Mouse (Mus musculus) ZHBTc4 (cell line): ENCODE measurements around the gene Fam118b.

ENCODE experiments used
- DNase-seq: peaks from one replicate; pipeline ENCODE4 v3.0.0-alpha.2; 2011; ENCODE audit warnings: low read depth, low spot score

The Fam118b gene

GRCm38 (mm10) chr9:35267146-35267975, at the start of gene Fam118b, which contains the start of gene Rpusd4:
Fam118b (minus strand) TSS chr9:35267805.
Rpusd4 (plus strand) TSS chr9:35267865.
- DNase-seq: peak; percentile 97

GRCm38 (mm10) chr9:35316771-35317211, 49.2 kb upstream of the Fam118b start:
- DNase-seq: peak; percentile 19

GRCm38 (mm10) chr9:35314254-35314653, 46.6 kb upstream of the Fam118b start:
- DNase-seq: no peak

DNA sequence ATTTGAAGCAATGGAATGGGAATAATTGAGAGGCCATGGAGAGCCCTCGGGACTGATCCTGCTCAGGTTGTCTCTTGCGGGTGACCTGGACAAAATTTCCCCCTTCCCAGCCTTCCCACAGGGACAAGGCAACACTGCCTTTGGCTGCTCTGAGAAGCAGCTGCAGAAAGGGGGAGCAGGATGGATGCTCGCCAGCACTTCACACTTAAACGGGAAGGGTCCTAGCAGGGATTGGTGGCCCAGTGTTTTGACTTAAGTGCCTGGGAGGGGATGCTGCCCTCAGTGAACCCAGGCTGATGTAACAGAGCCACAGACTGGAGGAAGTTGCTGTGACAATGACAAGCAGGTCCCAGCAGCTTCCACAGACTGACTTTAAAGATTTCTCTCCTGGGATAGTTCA, 46.0 kb upstream of the Fam118b start:
- DNase-seq: no peak

GRCm38 (mm10) chr9:35312516-35312915, 44.9 kb upstream of the Fam118b start:
- DNase-seq: no peak

DNA sequence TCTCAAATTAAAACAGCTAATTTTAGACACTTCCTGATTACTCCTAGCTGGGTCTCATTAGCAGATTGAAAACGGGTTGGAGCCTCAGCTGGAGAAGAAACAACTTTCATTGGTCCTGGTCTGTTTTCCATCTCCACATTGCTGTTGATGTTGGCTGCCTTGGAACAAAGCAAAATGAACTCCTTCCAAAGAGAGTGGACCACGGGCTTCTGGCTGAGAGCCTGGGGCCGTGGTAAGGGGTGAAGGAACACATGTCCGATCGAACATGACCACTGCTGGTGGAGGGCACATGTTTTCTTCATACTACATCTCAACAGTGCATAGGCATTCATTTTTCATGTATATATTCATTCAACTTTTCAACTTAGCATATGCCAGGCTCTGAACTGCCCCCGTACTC, 42.8 kb upstream of the Fam118b start:
- no peak for DNase-seq

- no peak for DNase-seq
Measured at GRCm38 (mm10) chr9:35307461-35307860, 39.9 kb upstream of the Fam118b start.

- no peak for DNase-seq
Measured at GRCm38 (mm10) chr9:35302172-35302571, 34.6 kb upstream of the Fam118b start.

DNA sequence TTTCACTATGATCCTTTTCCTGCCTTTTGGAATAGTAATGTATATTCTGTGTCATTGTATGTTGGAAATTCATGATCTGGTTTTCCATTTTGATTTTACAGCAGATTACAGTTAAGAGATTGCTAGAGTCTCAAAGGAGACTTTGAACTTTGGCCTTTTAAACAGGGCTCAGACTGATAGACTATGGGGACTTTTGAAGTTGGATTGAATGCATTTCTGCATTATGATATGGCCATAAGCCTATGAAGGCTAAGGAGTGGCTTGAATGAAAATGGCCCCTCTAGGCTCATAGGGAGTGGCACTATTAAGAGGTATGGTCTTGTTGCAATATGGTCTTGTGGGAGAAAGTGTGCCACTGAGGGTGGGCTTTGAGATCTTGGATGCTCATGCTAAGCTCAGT, 30.2 kb upstream of the Fam118b start:
- DNase-seq: no peak

DNA sequence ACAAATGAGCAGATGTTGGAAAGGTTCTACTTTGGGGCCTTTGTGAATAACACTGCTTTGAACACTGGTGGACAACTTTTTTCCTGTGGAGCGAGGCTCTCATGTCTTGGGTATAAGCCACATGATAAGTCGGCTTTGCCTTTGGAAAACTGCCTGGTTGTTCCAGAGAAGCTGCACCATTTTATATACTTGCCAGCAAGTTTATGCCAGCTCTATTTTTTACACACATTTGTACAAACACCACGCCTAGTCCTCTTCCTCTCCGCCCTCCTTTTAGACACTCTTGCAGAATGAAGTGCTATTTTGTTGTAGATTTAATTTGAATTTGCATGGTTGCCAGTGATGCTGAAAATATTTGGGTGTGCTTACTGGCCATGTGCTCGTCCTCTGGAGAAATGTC, 25.9 kb upstream of the Fam118b start:
- DNase-seq: no peak

- DNase-seq: no peak
Measured at GRCm38 (mm10) chr9:35290916-35291315, 23.3 kb upstream of the Fam118b start.

DNA sequence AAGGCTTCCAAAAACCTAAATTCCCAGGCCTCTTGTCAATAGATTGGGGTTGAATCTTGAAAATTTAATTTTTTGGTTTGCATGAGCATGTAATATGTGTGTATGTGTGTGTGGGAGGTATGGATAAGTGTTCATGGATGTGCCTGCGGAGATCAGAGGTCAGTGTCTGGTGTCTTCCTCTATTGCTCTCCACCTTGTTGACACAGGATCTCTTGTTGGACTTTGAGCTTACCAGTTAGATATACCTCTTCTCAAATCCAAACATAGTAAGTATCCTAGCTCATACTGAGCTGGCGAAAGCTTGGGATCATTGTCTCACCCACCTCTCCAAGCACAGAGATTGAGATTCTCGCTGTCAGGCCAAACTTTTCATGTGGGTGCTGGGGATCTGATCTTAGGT, 22.8 kb upstream of the Fam118b start:
- no peak for DNase-seq

GRCm38 (mm10) chr9:35289992-35290391, 22.4 kb upstream of the Fam118b start:
- DNase-seq: no peak

DNA sequence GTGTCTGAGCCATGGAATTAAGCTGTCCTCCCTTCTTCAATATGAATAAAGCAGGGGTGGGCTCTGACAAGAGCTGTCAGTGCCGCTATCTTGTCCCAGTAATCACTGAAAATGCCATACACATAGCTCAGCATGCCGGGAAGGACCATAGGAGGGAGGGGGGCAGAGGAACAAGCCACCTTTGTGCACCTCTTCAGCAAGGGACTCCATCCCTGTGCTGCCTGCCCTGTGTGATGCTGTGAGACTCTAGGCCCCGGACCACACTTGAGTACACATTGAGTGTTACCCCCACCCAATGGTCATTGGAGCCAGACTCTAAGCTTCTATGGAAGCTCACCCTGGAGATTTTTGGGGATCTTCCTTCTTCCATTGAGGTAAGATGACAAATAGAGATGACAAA, 18.7 kb upstream of the Fam118b start:
- DNase-seq: no peak

DNA sequence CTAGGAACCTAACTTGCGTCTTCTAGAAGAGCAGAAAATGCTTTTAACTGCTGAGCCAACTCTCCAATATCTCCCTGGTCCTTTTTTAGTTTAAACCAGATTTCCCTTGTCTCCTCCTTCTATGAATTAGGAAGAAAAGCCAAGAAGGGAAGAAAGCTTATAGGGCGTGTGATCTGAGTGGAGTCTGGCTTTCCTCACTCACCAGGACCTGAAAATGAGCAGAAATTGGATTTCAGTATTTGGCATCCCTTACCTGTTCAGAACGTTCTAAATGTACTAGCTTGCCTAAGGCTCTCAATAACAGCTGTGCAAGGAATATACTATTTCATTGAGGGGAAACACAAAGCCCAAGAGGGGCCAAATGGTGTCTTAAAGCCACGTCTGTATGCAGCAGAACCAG, 16.7 kb upstream of the Fam118b start:
- DNase-seq: no peak

DNA sequence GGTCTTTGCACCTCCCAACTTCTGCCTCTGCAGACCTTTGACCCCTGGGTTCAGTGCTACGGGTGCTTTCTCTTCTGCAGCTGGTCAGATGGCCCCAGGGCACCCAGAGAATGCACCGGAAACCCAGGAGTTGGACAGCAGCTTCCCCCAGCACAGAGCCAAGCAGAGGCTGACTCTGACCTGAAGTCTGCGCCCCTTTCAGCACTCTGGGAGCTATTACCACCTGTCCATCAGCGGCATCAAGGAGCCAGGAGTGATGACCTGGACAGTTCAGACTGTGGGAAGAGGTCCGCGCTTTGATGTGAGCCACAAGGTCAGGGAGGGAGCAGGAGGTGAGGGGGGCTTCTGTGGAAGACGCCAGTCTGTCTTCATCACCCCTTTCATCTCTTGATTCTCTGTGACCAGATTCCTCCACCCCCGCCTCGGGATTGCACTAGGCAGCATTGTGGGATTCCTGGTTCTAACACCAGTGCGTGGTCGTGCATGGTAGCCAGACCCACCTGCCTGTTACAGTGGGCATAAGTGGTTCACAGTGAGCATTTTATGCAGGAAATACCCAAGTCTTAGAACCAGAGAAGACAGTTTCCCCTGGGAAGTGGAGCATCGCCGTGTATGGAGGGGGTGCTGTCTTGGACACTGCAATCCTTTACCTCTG, 15.9 kb upstream of the Fam118b start:
- DNase-seq: no peak

DNA sequence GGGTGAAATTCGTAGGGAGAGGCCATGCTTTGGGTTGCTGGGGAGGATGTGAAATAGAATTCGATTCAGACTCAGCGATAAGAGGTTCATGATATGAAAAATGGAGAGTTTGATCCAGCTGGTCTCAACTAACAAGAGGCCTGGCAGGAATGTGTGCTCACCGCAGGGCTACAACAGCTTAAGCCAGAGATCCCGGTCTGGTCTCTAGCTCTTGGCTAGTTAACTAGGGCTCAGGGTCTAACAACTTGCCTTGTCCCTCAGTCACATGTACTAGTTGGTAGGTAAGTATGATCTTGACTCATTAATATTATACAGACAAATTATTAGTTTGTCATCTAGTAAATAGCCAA, 15.2 kb upstream of the Fam118b start:
- no peak for DNase-seq

GRCm38 (mm10) chr9:35282006-35282850, 14.6 kb upstream of the Fam118b start:
- DNase-seq: peak; percentile 70

DNA sequence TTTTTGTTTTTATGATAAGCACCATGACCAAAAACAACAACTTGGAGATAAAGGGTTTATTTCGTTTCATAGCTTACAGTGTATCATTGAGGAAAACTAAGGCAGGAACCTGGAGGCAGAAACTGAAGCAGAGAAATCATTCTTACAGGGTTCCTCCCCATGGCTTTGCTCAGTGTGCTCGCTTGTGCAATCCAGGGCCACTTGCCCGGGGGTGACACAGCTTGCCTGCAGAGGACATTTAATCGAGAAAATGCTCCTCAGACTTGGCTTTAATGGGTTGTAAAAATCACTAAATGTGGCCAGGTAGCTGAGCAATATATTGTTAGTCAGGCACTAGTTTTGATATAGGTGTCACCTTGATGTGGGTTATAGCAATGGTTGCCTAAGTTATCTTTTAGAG, 10.8 kb upstream of the Fam118b start:
- no peak for DNase-seq

DNA sequence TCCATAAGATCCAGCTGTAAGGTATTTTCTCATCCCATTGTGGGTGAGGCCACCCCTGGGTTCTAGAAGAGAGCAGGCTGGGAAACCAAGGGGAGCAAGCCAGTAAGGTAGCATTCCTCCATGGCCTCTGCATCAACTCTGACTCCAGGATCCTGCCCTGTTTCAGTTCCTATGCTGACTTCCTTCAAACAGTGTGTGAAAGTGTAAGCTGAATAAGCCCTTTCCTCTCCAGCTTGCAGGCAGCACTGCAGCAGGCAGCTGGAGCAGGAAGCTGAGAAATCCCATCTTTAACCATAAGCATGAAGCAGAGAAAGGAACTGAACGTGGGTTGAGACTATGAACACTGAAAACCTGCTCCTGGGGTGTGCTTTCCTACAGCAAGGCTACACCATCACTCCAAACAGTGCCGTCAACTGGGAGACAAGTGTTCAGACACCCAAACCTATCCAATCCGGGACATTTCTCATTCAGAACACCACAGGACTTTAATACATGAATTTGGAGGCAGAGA, 10.3 kb upstream of the Fam118b start:
- DNase-seq: no peak

GRCm38 (mm10) chr9:35267976-35268715, 541 bp upstream of the Fam118b start:
- DNase-seq: peak; percentile 18
